Mouse (Mus musculus) gastrocnemius, adult 18-20 months (tissue): Measurements from ENCODE around the gene Rfc3. TPM values are rescaled to one million over a fixed set of nuclear protein-coding genes. Genes with fewer than 3 reads are reported as not detected.
"Not testable (repeated sequence)": the region's sequence is repeated elsewhere in the genome, so short reads cannot be mapped to it uniquely, and the experiment has no call there.

Experiments used
- DNase-seq: peaks from one replicate; pipeline ENCODE4 v3.0.0; 2021; ENCODE audit warnings: low spot score
- long read RNA-seq, 2 experiments: library from polyadenylated mRNA; stranded (forward); transcript quantifications; one replicate each; pipeline ENCODE4 v2.0.0; 2021
- total RNA-seq, 2 experiments: library from RNA; stranded (reverse); gene quantifications; 2 replicates each; pipeline ENCODE4 v1.2.3; 2021

Rfc3 gene
- 1 to 10 TPM; 3.3 to 4.1 TPM for total RNA-seq
- long read RNA-seq, experiment 1, partial matches to known transcripts: 0 of 3 reads
- long read RNA-seq, experiment 1, other reads (novel, unspliced or antisense): 0 of 3 reads
- long read RNA-seq, experiment 2, partial matches to known transcripts: 0 of 1 reads
- long read RNA-seq, experiment 2, other reads (novel, unspliced or antisense): 0 of 1 reads

DNA sequence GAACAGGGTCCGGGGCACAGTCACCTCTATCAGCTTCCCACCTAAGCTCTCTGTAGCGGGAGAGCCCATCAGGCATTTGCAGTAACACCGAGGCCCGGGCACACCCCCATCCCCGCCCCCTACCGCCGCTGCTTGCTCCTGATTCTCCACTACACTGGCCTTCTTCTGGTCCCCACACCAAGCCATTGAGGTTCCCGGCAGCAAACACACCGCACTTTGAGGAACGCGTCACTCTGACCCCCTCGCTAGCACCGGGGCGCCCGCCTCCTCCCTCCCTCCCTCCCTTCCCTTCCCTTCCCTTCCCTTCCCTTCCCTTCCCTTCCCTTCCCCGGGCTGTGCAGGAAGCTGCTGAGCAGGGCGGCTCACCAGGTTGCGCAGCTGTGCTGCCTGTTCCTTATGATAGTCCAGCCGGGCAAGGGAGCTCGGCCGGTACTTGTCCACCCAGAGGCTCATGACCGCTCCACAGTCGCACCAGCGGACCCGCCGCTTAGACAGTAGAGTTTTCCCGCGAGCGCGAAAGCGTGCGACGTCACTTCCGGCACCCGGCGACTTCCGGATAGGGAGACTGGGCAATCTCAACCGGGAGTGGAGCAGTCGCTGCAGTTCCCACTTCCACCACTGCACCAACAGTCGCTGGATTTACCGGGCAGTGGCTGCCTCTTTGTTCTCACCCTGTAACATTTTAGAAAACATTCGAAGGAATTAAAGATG is at the start of gene Rfc3:
Gene Rfc3 (minus strand): TSS at position 543 of the 711 bp plus-strand sequence.
- peak; percentile 94 for DNase-seq

DNA sequence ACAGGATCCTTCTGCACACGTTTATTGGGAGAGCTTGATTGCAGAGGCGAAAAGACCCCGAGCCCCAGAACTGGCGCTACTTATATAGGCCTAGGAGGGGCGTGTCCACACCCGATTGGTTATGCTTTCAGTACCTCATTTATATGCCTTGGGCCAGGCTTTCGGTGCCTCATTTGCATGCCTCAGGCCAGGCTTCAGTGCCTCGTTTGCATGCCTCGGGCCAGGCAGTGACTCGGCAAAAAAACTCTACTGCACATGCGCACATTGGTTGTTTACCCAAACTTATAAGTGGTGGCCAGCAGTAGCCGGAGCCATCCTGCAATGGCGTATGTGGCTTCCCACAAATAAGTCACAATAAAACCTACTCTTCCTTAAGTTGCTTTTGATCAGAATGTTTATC is 42.6 kb upstream of the Rfc3 start:
- not testable (repeated sequence) for DNase-seq

DNA sequence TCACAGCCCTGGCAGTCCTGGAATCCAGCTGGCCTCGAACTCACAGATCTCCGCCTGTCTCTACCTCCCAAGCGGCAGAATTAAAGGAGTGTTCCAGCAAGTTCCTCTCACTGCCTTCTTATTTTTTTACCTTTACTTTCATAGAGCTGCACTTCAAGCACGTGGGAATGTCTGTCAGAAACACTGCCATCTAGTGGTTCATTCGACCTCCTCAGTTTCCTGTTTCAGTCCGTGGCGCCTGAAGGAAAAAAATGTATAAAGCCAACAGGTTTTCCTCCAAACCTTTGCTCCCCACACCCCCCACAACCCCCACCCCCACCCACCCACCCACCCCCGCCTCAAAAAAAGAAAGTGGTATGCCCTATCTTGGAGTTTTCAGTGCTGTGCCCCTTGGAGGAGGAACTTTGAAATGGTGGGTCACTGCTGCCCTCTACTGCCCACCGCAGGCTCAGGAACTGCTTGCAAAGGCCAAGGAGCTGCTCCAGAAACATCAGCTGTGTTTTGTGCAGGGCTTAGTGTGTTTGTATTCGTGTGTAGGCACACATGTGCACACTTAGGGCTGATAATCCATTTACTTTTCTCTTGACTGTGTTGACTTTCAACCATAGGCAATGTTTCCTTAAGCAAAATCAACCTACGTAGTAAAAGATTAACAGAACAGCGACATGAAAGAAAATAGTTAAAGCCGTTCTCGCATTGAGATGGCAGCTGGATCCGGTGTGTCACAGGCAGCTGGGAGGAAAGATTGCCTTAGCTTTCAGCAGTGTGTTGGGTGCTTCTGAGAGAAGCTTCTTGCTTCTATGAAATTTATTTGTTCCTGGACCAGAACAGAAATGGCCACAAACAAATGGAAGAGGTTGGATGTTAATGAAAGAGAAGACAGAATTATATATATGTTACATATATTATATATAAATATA is 35.8 kb upstream of the Rfc3 start:
- peak; percentile 56 for DNase-seq

DNA sequence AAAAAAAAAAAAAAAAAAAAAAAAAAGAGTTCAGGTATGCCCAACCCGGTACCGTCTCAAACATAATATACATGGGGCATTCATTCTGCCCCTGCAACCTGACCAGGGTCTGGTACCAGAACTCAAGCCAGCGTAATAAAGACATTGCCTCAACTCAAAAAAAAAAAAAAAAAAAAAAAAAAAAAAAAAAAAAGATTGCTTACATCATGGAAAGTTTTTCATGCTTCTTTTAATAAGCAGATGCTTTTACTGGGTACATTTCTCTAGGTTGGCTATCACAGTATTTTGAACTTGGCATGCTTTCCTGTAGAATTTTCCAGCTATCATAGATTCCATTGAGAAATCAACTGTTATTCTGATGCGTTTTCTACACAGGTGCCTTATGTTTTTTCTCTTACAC is 11.2 kb upstream of the Rfc3 start:
- no peak for DNase-seq

DNA sequence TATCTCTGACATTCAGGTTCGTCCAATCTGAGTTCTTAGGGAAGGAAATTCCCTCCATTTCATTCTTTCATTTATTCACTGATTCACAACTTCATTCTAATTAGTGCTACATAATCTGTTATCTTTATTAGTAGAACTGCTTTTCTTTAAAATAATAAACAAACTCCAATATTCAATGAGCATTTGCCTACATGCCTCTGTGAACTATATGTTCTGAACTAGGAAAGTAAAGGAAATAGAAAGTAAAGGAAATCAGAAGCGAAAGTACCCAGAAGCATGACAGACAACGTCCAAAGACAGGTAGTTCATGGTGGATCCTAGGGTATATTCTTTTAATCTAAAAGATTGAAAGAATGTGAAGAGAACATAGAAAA is 356 bp upstream of the Rfc3 start:
- DNase-seq: no peak

DNA sequence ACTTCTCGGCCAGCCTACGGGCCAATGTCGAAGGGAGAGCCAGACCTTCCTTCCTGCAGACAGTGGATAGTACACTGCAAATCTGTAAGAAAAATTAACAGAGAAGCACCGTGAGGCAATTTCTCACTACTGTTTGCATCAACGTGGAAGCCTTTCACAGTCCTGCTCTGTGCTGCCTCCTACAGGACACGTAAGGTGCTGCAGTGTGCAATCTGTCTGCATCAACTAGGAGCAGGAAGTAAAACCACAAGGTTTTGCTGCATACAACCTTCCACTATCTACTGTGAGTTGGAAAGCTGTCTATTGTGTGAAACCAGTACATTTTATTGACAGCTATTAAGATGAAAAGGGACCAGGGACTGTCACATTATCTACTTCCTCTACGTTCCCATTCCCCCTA is 6.2 kb downstream of the Rfc3 start:
- DNase-seq: no peak

DNA sequence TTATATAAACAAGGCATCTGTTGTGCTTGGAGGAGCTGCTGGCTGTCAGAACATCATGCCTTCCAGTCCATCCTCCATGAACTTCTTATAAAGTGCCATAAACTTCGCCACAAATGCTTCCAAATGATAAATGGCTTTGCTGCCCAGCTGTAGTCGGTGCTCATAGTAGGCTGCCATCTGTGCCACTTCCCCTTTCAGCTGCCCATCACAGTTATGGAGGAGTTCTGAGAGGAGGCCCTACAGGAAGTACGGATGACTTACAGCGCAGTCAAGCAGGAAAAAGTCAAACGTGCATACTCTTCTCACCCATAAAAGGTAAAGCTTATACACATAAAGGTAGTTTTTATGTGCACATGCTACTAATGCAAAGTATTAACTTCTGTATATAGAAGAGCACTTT is 8.2 kb downstream of the Rfc3 start:
- no peak for DNase-seq

DNA sequence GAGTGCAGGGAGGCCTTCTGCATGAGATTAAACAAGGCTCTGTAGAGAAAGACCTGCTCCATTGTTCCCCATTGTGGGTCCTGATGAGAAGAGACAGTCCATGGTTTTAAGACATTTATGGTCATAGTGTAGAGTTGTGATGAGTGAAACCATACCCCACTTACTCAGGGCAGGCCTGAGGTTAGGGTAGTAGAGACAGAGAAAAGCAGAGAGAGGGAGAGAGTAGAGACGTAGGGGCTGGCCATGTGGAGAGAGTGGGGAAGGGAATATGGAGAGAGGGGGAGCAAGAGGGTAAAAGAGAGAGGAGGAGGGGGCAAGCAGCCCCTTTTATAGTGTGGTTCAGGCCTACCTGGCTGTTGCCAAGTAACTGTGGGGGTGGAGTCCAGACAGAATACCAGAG is 8.9 kb downstream of the Rfc3 start:
- no peak for DNase-seq

DNA sequence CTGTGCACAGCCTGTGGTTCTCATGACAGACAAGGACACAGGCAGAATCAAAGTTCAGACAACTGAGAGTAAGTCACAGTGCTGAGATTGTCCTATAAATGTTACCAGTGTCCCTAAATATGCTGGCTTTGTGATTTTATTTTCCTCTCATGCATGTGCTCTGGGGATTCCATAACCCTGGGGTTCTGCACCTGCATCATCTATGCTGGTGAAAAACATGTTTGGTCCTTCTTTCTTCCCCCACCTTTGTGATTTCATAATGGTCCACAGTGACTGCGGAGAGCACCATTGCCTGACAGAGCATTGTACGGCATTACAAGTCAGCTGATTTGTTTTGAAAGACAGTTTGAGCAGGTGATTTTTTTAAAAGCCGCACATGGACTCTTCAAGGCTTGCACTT is 45.1 kb downstream of the Rfc3 start, which contains the start of gene Vmn2r18:
Gene Vmn2r18 (minus strand): TSS at position 101 of the 400 bp plus-strand sequence.
- no peak for DNase-seq

DNA sequence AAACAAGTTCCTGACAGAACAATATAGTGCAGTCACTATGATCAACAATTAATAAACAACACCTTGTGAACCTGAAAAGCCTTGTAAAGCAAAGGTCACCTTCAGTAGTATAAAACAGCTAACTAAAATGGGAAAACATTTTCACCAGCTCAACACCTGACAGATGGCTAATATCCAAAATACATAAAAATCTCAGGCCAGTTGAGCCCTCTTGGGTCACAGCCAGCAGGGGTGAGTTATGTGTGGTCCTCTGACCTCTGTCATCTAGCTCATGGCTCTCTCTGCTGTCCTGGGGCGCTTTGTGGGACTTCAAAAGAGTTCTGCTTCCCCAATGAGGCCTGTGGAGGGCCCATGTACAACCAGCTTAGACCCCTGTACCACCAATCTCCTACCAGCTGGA is 49.3 kb downstream of the Rfc3 start:
- no peak for DNase-seq

Other genes starting within 250 kb of the Rfc3 start
- gene Gm42906, start 223.1 kb downstream of the Rfc3 start, total RNA-seq: 1 to 10 TPM in 1 of 2 experiments, not detected in 1; 1.3 TPM
- not detected for gene Vmn2r18, start 45.2 kb downstream of the Rfc3 start, total RNA-seq